Mouse (Mus musculus): ENCODE data around the gene Acsf3. TPM values are rescaled to one million over a fixed set of nuclear protein-coding genes. Genes with fewer than 3 reads are reported as not detected.

Gene Acsf3
- polyA plus RNA-seq, 1 experiment, result 23.1 TPM

DNA sequence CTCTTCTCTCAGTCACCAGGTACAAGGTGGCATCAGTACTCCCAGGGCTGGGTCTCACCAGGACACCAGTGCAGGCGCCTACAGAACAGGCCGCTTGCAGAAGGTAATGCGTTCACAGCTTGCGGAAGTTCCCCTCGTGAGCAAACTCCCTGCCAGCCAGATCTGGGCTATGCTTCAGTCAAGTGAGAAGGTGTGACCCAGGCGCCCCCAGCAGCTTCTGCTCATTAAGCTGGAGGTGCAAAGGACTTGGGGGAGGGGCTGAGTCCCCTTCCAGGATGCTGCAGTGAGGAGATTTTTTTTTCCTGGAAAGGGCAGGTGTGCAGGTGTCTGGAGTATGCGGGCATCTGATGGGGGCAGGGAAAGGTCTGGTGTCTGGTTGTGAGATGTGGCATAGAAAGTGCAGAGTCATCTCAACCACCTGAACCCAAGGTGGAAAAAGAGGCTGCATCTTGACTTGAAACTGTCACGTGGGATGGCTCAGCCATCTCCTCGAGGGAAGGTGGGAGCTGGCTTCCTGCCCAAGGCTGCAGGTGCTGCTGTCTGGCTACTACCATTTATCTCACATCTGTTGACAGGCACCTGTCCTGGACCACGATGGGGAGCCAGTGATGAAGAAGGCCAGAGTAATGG lies 2.7 kb upstream of the Acsf3 start:
- H3K27me3 ChIP-seq (replicated peaks), result peaks cover 57% of the 10 kb centered on the region
- TF ChIP-seq GATA1 (IDR thresholded peaks at IDR 0.05; ENCODE audit: borderline replicate concordance, low read length) (no peak), FLI1 (IDR thresholded peaks at IDR 0.05; ENCODE audit: low read length) (no peak)
- peaks cover 62% of the 10 kb centered on the region for H3K4me1 ChIP-seq
- no peaks in the 10 kb centered on the region for H3K36me3 ChIP-seq (replicated peaks; ENCODE audit: low read length)
- no peak overlapping the region for H3K4me3 ChIP-seq (replicated peaks)
- no peaks in the 10 kb centered on the region for H3K9me3 ChIP-seq

DNA sequence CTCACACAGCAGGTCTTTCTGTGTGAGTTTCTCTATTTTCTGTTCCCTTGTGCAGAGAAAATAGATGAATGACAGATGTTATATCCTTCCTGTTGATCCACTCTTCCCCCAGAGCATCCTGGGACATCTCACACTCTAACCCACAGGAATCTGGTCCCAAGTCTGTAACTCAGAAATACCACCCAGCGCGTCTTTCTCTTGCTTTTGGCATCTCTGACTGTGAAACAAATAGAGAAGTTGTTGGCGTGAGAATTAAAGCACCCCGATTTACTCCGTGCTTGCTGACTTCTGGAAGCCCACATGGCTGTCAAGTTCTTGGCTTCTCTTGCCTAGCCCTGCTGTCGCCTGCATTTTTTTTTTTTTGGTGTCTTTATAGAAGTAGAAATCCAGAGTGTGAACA lies 2.4 kb downstream of the Acsf3 start:
- H3K9me3 ChIP-seq, result no peaks in the 10 kb centered on the region
- TF ChIP-seq GATA1 (IDR thresholded peaks at IDR 0.05; ENCODE audit: borderline replicate concordance, low read length) (no peak), FLI1 (IDR thresholded peaks at IDR 0.05; ENCODE audit: low read length) (no peak)
- H3K4me1 ChIP-seq, result peaks cover 76% of the 10 kb centered on the region
- H3K4me3 ChIP-seq (replicated peaks), result no peak overlapping the region
- H3K36me3 ChIP-seq (replicated peaks; ENCODE audit: low read length), result peaks cover 38% of the 10 kb centered on the region
- H3K27me3 ChIP-seq (replicated peaks), result peaks cover 17% of the 10 kb centered on the region

DNA sequence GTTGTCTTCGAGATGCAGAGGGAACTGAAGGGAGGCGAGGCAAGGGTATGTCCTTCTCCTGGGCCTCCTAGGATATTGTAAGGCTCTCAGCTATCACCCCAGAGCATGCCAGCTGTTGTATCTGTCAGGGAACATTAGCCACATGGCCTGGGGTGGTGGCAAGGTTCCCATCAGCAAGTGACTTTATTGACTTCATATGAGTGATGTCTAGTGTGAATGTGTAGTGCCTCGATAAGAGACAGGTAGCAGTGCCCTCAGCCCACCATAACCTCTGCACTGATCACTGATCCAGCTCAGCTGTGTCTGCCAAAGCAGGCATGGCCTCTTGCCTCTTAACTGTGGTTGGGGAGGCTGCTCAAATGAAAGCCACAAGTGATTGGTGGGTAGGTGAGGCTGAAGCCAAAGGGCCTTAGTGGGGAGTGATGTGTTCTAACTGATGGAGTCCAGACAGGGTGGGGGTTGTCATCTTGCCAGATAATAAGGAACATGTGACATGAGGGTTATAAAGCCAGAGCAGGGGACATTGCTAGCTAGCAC lies 3.5 kb downstream of the Acsf3 start:
- TF ChIP-seq FLI1 (IDR thresholded peaks at IDR 0.05; ENCODE audit: low read length), result no peak
- TF ChIP-seq GATA1 (IDR thresholded peaks at IDR 0.05; ENCODE audit: borderline replicate concordance, low read length), result no peak
- peak overlapping the region; percentile 64 for H3K4me3 ChIP-seq (replicated peaks)
- H3K27me3 ChIP-seq (replicated peaks), result peaks cover 12% of the 10 kb centered on the region
- no peaks in the 10 kb centered on the region for H3K9me3 ChIP-seq
- H3K4me1 ChIP-seq, result peaks cover 71% of the 10 kb centered on the region
- H3K36me3 ChIP-seq (replicated peaks; ENCODE audit: low read length), result peaks cover 47% of the 10 kb centered on the region

DNA sequence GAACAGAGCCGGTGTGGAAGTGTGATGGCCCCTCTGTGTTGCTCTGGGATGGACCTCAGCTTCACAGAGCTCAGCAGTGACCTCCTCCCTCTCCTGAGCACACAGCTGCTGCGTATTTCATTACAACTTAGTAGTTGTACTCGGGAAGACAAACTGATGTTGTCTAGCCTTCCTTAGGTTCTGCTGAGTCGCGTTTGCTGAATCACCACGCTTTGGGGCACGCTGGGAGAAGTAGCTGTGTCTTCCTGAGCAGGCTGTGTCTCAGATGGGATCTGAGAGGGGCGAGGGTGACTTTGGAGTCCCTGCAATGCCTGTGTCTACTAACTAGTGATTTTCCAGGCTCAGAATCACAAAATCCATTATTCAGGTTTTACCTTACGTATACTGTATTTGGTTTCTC lies 4.0 kb downstream of the Acsf3 start:
- Histone ChIP-seq H3K27me3 (replicated peaks) (peaks cover 12% of the 10 kb centered on the region), H3K9me3 (no peaks in the 10 kb centered on the region), H3K4me1 (peaks cover 76% of the 10 kb centered on the region), H3K4me3 (replicated peaks) (peak overlapping the region; percentile 64), H3K36me3 (replicated peaks; ENCODE audit: low read length) (peaks cover 52% of the 10 kb centered on the region)
- TF ChIP-seq GATA1 (IDR thresholded peaks at IDR 0.05; ENCODE audit: borderline replicate concordance, low read length), result no peak
- TF ChIP-seq FLI1 (IDR thresholded peaks at IDR 0.05; ENCODE audit: low read length), result no peak

DNA sequence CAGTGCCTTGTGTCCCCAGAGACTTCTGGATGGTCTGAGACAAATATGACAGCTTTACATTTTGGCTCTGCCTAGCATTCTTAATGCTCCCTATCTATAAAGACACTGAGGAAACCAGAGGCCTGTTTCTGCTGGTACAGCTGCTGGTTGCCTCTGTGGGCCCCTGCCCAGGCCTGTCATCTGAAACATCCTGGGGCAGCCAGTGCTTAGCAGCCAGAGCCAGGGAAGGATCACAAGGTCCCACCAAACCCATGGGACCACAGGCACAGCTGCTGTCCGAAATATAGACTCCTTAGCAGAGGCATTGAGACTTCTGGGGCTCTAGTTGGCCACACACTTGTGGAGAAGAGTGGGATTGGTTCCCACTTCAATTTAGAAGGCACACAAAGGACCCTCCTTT lies 9.5 kb downstream of the Acsf3 start:
- H3K36me3 ChIP-seq (replicated peaks; ENCODE audit: low read length), result peaks cover 99% of the 10 kb centered on the region
- H3K9me3 ChIP-seq, result no peaks in the 10 kb centered on the region
- H3K27me3 ChIP-seq (replicated peaks), result peaks cover 10% of the 10 kb centered on the region
- no peak overlapping the region for H3K4me3 ChIP-seq (replicated peaks)
- TF ChIP-seq GATA1 (IDR thresholded peaks at IDR 0.05; ENCODE audit: borderline replicate concordance, low read length), result no peak
- TF ChIP-seq FLI1 (IDR thresholded peaks at IDR 0.05; ENCODE audit: low read length), result no peak
- peaks cover 48% of the 10 kb centered on the region for H3K4me1 ChIP-seq

DNA sequence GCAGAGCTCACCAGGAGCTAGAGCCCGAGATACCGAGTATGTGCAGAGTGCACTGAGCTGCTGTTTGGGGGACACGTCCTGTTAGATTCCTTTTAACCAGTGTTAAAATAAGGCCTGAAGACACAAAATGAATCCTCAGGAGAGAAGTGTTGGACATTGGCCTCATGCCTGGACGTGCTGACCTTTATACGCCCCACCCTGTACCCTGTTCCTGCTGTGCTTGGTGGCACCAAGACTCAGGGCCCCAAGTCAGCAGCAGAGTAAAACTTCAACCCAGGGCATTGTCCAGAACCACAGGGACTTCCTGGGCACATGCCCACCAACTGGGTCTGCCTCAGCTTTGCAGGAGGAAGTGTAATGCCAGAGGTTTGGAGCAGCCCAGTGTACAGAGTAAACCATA lies 14.5 kb downstream of the Acsf3 start:
- no peak for TF ChIP-seq FLI1 (IDR thresholded peaks at IDR 0.05; ENCODE audit: low read length)
- no peak for TF ChIP-seq GATA1 (IDR thresholded peaks at IDR 0.05; ENCODE audit: borderline replicate concordance, low read length)
- Histone ChIP-seq H3K4me1 (peaks cover 69% of the 10 kb centered on the region), H3K27me3 (replicated peaks) (peaks cover 15% of the 10 kb centered on the region), H3K4me3 (replicated peaks) (no peak overlapping the region), H3K36me3 (replicated peaks; ENCODE audit: low read length) (peaks cover 91% of the 10 kb centered on the region), H3K9me3 (no peaks in the 10 kb centered on the region)

DNA sequence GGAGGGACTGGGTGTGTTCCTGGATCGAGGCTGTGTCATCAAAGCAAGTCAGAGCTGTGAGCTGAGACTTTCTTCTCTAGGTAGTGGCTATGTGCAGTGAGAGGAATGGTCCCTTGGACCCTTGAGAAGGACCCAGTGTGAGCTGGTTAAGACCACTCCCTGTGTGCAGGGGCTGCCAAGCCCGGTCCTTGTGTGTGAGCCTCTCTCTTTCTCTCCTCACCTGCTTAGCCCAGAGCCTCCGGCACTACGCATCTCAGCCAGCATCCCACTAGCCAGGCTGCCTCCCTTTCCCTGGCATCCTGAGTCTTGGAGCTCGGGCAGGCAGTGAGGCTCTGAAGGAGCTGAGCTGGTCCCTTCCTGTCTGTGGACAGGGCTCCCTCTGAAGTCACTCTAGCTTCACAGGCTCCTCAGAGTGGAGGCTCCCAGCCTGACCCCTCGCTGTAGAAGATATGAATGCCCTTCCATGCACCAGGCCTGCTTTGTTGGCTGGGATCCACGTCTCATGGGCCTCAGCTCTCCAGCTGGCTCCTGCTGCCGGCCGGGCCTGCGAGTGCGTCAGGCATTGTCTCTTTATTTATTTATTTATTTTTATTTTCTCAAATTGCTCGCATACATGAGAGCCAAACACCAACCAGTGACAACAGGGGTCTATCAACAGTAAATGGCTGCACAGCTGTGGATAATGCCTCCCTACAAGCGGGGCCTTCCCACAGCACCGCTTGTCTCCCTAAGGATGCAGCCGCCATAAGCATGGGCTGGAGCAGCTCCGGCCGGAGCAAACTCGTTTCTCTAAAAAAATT lies 18.3 kb downstream of the Acsf3 start:
- peaks cover 27% of the 10 kb centered on the region for H3K27me3 ChIP-seq (replicated peaks)
- peaks cover 62% of the 10 kb centered on the region for H3K36me3 ChIP-seq (replicated peaks; ENCODE audit: low read length)
- no peak for TF ChIP-seq GATA1 (IDR thresholded peaks at IDR 0.05; ENCODE audit: borderline replicate concordance, low read length)
- no peak for TF ChIP-seq FLI1 (IDR thresholded peaks at IDR 0.05; ENCODE audit: low read length)
- peaks cover 65% of the 10 kb centered on the region for H3K4me1 ChIP-seq
- H3K4me3 ChIP-seq (replicated peaks), result no peak overlapping the region
- H3K9me3 ChIP-seq, result no peaks in the 10 kb centered on the region

DNA sequence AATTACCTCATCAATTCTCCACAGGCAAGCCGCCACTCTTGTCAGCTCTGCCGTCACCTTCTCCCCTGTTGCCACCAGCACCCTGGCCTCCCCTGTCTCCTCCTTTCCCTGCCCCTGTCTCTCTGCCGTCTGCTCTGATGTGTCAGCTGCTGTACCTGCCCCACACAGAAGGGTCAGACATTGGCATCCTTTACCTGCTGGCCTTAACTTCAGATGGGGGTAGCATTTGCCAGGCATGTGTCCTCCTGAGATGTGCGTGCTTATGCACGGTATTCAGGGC lies 18.8 kb downstream of the Acsf3 start:
- Histone ChIP-seq H3K4me3 (replicated peaks) (peak overlapping the region; percentile 14), H3K27me3 (replicated peaks) (peaks cover 27% of the 10 kb centered on the region), H3K36me3 (replicated peaks; ENCODE audit: low read length) (peaks cover 60% of the 10 kb centered on the region), H3K9me3 (no peaks in the 10 kb centered on the region), H3K4me1 (peaks cover 64% of the 10 kb centered on the region)
- no peak for TF ChIP-seq FLI1 (IDR thresholded peaks at IDR 0.05; ENCODE audit: low read length)
- TF ChIP-seq GATA1 (IDR thresholded peaks at IDR 0.05; ENCODE audit: borderline replicate concordance, low read length), result no peak

DNA sequence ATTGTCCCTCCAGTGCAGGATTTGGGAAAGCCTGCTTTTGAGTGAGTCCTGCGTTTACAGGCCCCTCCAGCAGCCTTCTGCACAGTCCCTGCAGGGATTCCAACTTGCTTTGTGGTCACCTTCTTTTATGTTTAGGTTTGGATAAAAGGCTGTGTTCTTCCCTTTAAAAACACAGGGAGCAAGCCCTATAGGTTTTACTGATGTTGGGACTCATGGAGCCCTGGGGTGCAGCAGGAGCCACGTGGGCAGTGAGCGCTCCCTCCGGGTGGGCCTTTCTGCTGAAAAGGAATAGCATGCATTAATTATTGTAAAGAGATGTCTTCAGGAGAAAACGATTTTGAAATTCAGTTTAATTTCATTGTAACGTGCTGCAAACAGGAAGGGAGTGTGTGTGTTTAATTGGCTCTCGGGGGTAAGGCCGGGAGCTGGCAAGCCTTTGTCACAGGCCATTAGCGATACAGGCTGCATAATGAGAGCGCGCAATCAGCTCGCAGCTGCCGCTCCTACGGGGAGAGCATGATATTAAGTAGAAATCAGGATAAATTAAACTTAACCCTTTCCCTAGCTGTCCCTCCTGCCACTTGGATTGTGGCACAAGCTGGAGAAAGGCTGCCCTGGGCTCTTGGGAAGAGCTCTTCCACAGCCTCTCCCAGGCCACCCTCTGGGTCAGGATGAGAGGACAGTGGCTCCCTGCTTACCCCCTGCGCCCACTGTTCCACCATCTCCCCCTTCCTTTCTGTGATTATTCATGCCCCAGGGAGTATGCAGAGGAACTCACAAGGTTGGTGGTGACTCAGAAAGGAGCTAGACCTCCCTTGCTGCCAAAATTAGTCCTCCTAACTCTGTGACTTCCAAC lies 28.8 kb downstream of the Acsf3 start:
- TF ChIP-seq FLI1 (IDR thresholded peaks at IDR 0.05; ENCODE audit: low read length) (no peak), GATA1 (IDR thresholded peaks at IDR 0.05; ENCODE audit: borderline replicate concordance, low read length) (no peak)

More for the DNA sequence above, 28.8 kb downstream of the Acsf3 start:
- H3K9me3 ChIP-seq, result no peaks in the 10 kb centered on the region
- peaks cover 31% of the 10 kb centered on the region for H3K4me1 ChIP-seq
- peaks cover 68% of the 10 kb centered on the region for H3K36me3 ChIP-seq (replicated peaks; ENCODE audit: low read length)
- H3K27me3 ChIP-seq (replicated peaks), result peaks cover 20% of the 10 kb centered on the region
- no peak overlapping the region for H3K4me3 ChIP-seq (replicated peaks)

All from megakaryocyte, embryonic 14.5 days (primary cell).